Mouse (Mus musculus) C2C12 (cell line): ENCODE measurements around the gene Sdhb.

Experiments used
- CEBPB ChIP-seq: IDR thresholded peaks from one replicate; pipeline ENCODE4 v1.6.1; 2011; ENCODE audit warnings: low read depth, mild to moderate bottlenecking, control low read depth, moderate library complexity
- CTCF ChIP-seq: IDR thresholded peaks from one replicate; pipeline ENCODE4 v1.5.1; 2011; ENCODE audit not compliant: control insufficient read depth, insufficient read depth, insufficient read length
- FOSL1 ChIP-seq: IDR thresholded peaks from one replicate; pipeline ENCODE4 v1.8.0; 2011; ENCODE audit warnings: mild to moderate bottlenecking, low read length; ENCODE audit not compliant: poor library complexity, insufficient read depth, severe bottlenecking
- MAX ChIP-seq: IDR thresholded peaks from one replicate; pipeline ENCODE4 v1.6.1; 2011; ENCODE audit warnings: mild to moderate bottlenecking, control low read depth
- MYOD1 ChIP-seq: IDR thresholded peaks from one replicate; pipeline ENCODE4 v1.6.1; 2011; ENCODE audit warnings: low read depth; ENCODE audit not compliant: control insufficient read depth, insufficient read length
- MYOG ChIP-seq: IDR thresholded peaks from one replicate; pipeline ENCODE4 v1.6.1; 2011; ENCODE audit not compliant: control insufficient read depth, insufficient read length; ENCODE audit errors: extremely low read depth
- USF1 ChIP-seq: IDR thresholded peaks from one replicate; pipeline ENCODE4 v1.6.1; 2011; ENCODE audit warnings: low read depth, mild to moderate bottlenecking, control low read depth, moderate library complexity

- TF ChIP-seq CTCF: no peak
- no peak for TF ChIP-seq USF1
- no peak for TF ChIP-seq MAX
- TF ChIP-seq MYOG: no peak
- no peak for TF ChIP-seq CEBPB
- TF ChIP-seq MYOD1: no peak
- no peak for TF ChIP-seq FOSL1
Observed at GRCm38 (mm10) chr4:141024052-141024451, 63.0 kb downstream of the Sdhb start.
